Mouse (Mus musculus): ENCODE results near the gene Hist1h4c.

GRCm38 (mm10) chr13:23709714-23710373 is 11.6 kb upstream of the Hist1h4c start:
- TF ChIP-seq CTCF (IDR thresholded peaks at IDR 0.05; ENCODE audit: control insufficient read depth, insufficient read depth, insufficient replicate concordance, low read depth, low read length) (no peak), POLR2A (IDR thresholded peaks at IDR 0.05; ENCODE audit: control insufficient read depth, low read depth, low read length) (no peak)

Data from testis, adult 2 months (tissue).